Mouse (Mus musculus) v-Abl transformed pro-B cells (cell line): ENCODE data around the gene Ctnnb1.
"Not testable (repeated sequence)": the region's sequence is repeated elsewhere in the genome, so short reads cannot be mapped to it uniquely, and the experiment has no call there.

Experiments used
- in situ Hi-C, 2 experiments: fragments of 400-800 bp; cut with MboI; formaldehyde crosslinking; loops; one replicate each; pipeline ENCODE4 v1.15.1; 2025; ENCODE audit not compliant: unreplicated experiment in 2 of 2

Gene Ctnnb1

GRCm38 (mm10) chr9:120929081-120929480 is at the start of gene Ctnnb1:
Gene Ctnnb1 (plus strand): TSS chr9:120929216.
- in situ Hi-C loops, result loop anchor here (25.0 kb wide), 3 partner anchors 442 to 792 kb away; partner anchors contain the start of genes Eif1b (in 1 of the 2), Mobp (in 1 of the 2) and Rpsa (in 1 of the 2)

DNA sequence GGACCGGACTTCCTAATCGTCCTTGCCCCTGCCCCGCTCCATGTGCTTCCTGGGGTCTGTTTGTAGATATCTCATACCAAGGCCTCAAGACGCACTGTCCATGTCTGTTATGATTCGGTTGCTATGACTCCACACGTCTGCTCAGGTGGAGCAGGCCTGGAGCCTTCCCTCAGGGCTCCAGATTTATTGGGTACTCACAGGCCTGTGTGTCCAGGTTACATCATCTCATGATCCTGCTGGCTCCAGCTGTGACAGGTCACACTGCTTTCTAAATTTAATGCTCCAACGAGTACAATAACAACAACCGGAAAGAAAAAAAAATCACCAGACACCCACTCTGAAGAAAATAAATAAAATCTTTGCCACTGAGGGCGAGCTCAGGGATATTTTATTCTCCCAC is 48.7 kb upstream of the Ctnnb1 start:
- in situ Hi-C loops, result no loop called here

DNA sequence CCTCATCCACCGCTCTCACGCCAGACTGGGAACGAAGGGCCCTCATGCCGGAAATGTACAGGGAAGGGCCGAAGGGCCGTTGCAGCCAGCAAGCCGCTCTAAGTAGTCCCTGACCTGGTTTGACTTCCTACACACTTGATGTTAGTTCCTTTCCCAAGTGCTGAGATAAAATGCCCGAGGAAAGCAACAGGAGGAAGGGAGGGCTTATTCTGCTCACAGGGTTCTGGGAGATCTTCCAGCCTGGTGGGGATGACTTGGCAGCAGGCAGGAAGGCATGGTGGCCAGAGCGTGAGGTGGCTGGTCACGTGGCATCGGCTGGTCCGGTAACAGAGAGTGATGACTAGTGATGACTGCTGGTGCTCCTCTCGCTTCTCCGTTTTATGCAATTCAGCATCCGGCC is 47.9 kb upstream of the Ctnnb1 start:
- in situ Hi-C loops, result no loop called here

DNA sequence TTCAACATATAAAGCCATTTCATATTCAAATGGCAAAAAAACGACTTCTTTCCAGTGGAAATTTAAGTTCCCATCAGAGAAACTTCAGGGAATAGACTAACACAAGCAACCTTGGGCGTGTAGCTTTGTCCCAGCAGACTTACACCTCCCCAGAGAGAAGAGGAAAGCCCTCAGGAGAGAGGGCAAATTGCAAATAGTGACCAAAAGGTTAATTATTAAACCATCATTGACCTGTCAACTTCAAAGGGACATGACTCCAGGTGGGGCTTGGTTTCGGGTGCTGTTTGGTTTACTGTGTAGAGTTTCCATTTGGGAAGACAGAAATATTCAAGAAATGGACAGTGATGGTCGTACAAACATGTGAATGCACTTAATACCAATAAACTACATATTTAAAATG is 47.2 kb upstream of the Ctnnb1 start:
- in situ Hi-C loops, result no loop called here

DNA sequence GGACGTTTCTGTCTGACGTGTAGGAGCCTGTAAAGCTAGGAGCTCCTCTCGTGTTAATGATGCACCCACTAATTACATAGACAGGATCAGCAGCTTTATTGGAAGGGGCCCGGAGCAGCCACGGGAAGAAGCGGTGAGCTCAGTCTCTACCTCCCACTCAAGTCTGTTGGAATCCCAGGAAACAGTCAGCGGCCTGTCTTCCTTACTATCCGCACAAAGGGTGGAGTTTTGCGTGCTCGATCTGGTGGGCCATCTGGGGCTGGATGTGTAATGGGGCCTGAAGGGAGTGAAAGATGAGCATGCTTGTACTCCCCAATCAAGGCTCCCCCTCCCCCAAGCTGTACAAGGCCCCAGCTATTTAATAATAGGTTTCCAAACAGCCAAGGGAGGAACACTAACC is 44.3 kb upstream of the Ctnnb1 start:
- in situ Hi-C loops, result no loop called here

DNA sequence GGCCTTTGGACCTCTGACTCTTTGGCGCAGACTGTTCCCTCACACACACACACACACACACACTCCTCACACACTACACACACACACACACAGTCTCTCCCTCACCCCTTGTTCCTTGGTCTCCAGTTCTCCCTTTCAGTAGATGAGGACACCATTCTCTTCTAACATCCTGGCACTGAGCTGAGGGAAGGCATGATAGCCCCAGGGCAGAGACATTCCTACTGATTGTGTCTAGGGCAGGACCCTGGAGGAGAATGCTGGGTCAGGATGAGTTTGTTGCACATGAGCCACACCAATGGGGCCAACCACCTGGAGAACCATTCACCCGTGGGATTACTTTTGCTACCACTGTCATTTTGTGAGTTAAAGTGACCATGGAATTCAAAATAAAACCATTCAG is 41.4 kb upstream of the Ctnnb1 start:
- in situ Hi-C loops, result no loop called here

- in situ Hi-C loops, result no loop called here
These were observed 35.6 kb upstream of the Ctnnb1 start for GRCm38 (mm10) chr9:120893435-120893834.

DNA sequence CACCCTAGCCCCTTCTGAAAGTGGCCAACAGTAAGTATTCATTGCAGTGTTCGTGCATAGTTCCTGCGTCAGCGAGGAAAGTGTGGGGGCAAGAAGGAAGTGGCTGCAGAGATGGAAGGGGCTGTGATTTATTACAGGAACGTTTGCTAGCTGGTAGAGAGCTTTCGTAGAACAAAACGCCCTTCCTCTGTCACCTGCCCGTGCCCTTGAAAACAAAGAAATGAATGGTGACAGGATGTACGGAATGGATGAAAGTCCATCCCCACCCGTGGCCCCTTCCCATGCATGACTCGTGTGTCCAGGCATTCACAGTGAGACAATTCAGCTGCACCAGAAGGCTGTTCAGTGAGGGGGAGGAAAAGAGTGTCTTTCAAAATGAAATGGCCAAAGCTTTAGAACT is 35.0 kb upstream of the Ctnnb1 start:
- in situ Hi-C loops, result no loop called here

GRCm38 (mm10) chr9:120894376-120894775 is 34.6 kb upstream of the Ctnnb1 start:
- in situ Hi-C loops, result no loop called here

GRCm38 (mm10) chr9:120896502-120896901 is 32.5 kb upstream of the Ctnnb1 start:
- in situ Hi-C loops, result no loop called here

DNA sequence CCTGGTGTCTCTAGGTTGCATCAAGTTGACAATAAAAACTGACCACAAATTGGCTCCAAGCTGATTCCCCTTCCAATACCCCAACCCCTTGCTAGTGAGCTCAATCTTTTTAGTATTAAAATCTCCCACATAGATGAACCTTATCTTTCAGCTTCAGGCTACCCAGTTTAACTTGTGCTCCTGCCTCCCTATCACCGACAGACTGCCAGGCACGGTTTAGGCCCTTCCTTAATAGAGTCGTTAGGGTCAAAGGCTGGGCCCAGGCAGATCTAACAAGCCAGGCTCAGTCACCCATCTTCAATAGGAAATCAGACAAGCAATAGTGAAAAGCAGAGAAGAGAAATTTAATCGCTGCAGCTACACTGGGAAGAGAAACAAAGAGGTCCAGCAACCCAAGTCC is 31.7 kb upstream of the Ctnnb1 start:
- in situ Hi-C loops, result no loop called here

GRCm38 (mm10) chr9:120899833-120900232 is 29.2 kb upstream of the Ctnnb1 start:
- in situ Hi-C loops, result no loop called here

GRCm38 (mm10) chr9:120900338-120901274 is 28.4 kb upstream of the Ctnnb1 start:
- in situ Hi-C loops, result no loop called here

DNA sequence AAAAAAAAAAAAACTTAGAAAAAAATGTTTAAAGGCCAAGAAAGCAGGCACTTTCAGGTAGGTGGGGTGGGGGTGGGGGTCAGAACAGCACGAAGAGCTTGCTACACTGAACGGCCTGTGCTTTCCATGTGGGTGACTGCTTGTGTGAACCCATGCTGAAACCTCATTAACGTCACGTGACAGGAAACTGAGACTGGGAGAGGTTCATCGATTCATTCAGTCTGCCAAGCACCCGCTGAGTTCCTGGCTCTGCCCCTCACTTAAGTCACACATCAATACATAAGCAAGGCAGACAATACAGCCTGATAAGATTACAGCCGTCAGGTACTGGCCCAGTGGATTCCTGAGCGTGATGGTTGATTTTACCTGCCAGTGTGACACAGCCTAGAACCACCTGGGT is 26.5 kb upstream of the Ctnnb1 start:
- in situ Hi-C loops, result no loop called here

DNA sequence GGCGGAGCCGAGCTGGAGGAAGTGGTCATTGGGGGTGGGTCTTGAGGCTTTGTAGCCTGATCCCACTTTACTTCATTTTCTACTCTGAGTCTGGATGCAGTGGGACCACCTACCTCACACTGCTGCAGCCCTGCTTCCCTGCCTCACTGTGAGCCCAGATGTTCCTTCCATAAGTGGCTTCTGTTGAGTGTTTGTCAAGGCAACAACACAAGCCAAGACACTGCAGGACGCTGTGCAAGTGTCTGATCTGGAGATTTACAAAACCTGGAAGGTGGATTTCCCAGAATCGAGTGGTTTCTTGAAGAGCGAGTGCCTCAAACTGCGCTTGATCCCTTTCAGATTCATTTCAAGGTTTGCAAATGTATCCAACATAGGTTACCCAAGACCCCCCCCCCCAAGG is 20.6 kb upstream of the Ctnnb1 start:
- in situ Hi-C loops, result no loop called here

DNA sequence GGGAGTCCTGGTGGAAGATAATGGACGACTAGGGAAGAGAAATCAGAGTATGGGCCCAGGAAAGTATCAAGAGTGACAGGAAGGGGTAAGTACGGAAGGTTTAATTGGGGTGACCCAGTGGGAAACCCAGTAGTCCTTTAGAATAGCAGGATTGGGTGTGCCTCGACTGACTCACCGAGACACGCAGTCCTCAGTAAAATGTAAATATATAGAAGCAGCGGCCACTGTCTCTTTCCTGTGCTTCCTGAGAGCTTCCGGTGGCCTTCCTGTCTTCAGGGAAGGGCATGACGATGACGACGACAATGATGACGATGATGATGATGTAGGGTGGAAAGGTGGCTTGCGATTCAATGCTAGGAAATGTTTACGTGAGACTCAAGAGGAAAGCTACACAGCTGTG is 15.9 kb upstream of the Ctnnb1 start:
- in situ Hi-C loops, result no loop called here

DNA sequence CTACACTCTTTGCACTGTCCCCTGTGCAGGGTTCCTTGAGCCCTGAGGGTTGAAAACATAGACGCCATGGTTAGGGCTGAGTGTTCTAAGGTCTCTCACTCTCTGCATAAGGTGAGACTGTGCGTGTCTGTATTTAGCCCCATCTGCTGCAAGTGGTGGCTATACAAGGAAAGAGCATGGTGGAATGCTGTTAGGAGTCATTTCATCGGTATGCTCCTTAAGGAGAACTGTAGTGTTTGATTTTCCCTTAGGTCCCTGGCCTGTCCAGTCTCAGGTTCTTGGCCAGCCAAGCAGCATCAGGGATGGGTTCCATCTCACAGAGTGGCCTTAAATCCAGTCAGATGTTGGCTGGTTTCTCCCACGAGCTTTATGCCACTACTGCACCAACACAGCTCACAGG is 14.6 kb upstream of the Ctnnb1 start:
- in situ Hi-C loops, result no loop called here

- in situ Hi-C loops, result no loop called here
These were observed 14.0 kb upstream of the Ctnnb1 start for GRCm38 (mm10) chr9:120914877-120915459.

DNA sequence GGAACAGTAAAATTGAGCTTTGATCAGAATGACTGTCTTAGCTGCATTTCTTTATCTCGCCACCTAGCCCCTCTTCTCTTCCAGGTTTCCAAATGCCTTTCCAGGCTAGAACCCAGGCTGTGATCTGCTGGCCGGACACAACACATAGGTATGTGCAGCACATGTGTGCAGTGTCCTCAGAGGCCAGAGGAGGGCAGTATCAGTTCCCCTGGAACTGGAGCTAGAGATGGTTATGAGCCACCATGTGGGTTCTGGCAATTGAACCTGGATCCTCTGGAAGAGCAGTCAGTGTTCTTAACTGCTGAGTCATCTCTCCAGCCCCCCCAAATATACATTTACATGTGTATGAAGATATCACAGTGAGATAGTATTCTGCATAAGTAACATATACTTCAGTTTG is 11.4 kb upstream of the Ctnnb1 start:
- in situ Hi-C loops, result not testable (repeated sequence)

- in situ Hi-C loops, result no loop called here
These were observed 10.8 kb upstream of the Ctnnb1 start for GRCm38 (mm10) chr9:120918211-120918610.

GRCm38 (mm10) chr9:120918642-120919041 is 10.4 kb upstream of the Ctnnb1 start:
- in situ Hi-C loops, result no loop called here

DNA sequence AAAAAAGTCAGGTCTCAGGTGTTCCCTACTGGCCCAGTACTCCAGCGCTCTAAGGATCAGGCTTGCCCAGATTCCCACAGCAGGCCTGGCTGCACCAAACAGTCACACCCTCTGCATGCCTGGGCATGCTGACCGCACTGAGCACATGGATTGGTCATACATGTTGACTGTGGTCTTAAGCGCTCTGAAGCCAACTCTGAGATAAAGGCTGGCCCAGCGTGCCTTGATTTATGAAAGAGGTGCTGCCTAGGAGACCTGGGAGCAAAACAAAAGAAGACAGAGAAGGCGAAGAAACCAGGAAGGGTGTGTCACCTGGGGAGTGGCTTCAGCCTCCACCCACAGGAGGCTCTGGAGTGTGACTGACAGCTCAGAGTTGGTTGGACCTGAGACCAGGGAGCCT is 9.9 kb upstream of the Ctnnb1 start:
- in situ Hi-C loops, result no loop called here
